Mouse (Mus musculus) layer of hippocampus, adult 8-10 months (tissue): ENCODE results near the gene Sbno2. TPM values are rescaled to one million over a fixed set of nuclear protein-coding genes. Genes with fewer than 3 reads are reported as not detected.
"Not testable (repeated sequence)": the region's sequence is repeated elsewhere in the genome, so short reads cannot be mapped to it uniquely, and the experiment has no call there.

Experiments used
- DNase-seq, 2 experiments: peaks; one replicate each; pipeline ENCODE4 v3.0.0; 2022; ENCODE audit warnings: low spot score in 2 of 2
- total RNA-seq, 4 experiments: library from RNA; stranded (reverse); gene quantifications; 2 replicates each; pipeline ENCODE4 v1.2.4; 2022

Sbno2 gene
- total RNA-seq, 4 experiments from 2014 or later = 19.9 to 52.8 (median 29.8) TPM

DNA sequence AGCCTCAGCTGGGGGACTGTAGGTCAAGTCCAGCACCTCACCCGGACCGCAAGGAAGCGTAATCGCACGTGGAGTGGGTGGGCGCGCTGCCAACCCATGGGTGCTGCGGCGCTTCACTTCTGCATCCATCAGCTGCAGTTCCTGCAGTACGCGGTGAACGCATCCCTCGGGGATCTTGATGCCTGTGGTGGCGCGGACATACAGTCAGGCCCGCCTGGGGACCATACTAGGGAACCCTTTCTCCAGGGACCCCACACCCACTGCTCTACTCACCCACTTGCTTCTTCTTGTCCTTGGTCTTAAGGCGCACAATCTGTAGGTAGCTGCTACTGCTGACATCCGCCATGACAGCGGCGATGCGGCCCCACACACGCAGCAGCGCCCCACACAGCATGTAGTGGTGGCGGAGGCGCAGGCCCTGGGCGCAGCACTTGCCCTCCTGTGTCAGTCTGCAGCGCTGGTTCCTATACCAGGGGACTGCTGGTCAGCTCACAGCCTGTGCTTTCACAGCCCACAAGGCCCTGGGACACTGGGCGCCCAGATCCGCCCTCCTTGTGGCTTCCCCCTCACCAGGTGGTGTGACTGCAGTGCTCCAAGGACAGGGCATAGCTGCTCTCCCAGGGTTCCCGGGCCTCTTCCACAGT, 47.6 kb downstream of the Sbno2 start:
- no peak for DNase-seq

DNA sequence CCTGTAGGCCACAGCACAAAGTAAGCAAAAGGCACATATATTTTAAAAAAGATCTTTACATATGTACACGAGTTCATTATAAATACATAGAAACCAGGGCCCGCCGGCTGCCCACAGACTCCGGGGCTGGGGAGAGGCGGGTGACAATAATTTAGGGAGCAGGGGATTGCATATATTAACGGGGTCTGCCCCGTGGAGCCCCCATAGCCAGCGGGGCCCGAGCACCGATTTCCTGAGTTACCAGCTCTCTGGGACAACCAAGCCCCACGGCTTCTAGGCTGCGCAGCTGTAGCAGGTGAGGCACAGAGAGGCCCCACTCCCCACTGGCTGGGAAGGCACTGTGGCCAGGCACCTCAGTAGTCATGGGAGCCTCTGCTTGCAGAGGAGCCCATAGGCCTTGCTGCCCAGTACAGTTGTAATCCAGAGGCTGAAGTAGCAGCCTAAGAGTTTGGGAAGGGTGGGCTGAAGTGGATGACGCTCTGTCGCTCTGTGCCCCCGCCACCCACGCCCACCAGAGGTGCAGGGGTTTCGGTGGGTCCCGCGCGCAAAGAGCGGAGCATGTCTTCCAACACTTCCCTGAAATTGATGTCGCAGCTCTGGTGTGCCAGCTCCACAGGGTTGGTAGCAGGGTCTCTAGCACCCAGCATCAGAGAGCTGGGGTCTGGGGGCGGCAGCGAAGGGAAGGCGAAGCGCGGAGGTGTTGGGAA, 48.2 kb downstream of the Sbno2 start:
- DNase-seq = no peak

DNA sequence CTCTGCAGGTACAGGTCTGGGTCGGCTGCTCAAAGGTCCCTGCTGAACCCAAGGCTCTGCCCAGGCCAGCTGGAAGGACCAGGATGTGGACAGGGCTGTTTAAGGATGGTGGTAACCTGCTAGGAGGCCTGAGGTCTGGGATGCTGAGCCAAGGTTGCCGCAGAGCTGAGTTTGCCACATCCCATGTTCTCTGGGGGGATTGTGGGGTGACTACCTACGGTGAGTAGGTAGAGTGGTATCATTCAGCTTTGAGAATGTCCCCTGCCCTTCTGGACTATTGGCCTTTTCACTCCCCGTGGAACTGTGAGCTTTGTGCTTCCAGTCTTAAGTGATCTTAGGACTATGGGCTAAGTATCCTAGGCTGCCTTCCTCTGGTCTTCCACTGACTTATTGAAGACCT, 48.9 kb downstream of the Sbno2 start:
- DNase-seq = no peak

DNA sequence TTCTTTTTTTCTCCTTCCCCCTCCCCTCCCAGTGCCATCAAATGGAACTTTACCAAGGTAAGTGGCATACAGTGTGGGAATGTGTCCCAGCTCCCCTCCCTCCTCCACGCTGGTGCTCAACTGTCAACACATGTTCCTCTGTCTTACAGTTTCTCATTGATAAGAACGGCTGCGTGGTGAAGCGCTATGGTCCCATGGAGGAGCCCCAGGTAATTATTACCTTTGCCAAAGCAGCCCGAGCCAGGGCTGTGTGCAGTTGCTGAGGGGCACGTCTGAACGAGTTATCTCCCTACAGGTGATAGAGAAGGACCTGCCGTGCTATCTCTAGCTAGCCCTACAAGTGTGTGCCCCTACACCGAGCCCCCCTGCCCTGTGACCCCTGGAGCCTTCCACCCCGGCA, 49.5 kb downstream of the Sbno2 start:
- DNase-seq = no peak

DNA sequence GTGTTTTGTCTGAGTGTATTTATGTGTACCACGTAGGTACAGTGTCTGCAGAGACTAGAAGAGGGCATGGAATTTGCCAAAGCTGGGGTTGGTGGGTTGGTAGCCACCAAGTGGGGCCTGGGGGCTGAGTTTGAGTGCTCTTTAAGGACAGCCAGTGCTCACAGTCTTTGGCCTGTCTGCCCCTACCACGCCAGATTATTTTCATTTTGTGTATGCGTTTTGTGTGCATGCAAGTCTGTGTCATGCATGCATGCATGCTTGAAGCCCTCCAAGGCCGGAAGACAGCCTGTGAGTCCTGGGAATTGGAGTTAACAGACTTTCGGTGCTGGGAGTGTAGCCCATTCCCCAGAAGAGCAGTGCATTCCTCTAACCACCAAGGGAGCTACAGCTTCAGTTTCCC, 50.0 kb downstream of the Sbno2 start:
- no peak for DNase-seq

DNA sequence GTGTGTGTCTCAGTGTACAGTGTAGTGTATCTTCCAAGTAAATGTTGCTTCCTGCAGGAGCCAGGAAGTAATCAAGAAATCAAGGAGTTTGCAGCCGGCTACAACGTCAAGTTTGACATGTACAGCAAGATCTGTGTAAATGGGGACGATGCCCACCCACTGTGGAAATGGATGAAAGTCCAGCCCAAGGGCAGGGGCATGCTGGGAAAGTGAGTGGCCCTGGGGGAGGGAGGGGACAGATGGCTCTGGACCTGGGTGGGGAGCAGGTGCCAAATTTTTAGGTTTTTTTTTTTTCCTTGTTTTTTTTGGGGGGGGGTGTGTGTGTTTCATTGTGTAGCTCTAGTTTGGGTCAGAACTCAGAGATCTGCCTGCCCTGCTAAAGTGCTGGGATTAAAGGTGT, 50.5 kb downstream of the Sbno2 start:
- not testable (repeated sequence) for DNase-seq

DNA sequence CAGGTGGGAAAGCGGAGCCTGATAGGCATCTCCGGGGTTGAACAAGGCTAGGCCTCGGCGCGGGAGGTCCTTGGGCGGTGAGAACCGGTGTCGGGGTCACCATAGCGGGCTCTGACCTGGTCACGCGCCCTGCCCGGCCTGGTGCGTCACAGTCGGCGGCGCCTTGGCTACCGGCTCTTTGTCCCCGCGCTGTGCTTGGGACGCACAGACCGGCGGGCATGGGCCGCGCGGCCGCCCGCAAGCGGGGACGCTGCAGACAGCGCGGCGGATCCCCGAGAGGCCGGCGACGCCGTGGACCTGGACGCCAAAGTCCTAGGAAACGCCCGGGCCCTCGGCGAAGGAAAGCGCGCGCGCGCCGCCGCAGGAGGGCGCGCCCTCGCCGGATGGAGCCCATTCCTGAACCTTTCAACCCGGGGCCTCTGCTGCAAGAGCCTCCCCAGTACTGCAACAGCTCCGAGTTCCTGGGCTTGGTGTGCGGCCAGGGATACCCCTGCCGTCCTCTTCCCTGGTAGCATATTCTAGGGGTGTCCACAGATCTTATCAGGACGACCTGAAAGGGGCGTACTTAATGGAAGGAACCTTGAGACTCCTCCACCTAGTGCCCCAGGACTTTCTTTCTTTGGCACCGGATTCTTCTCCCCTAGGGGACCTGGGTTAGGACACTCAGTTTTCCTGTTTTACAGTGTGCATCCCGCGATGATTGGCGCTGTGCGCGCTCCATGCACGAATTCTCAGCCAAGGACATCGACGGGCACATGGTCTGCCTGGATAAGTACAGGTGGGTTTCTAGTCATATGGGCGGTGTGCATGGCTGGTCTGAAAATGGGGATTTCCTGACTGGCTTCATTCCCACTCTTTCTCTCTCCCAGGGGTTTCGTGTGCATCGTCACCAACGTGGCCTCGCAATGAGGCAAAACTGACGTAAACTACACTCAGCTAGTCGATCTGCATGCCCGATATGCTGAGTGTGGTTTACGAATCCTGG, 51.2 kb downstream of the Sbno2 start:
- peak in 1 of 2 experiments; percentile 46 for DNase-seq

DNA sequence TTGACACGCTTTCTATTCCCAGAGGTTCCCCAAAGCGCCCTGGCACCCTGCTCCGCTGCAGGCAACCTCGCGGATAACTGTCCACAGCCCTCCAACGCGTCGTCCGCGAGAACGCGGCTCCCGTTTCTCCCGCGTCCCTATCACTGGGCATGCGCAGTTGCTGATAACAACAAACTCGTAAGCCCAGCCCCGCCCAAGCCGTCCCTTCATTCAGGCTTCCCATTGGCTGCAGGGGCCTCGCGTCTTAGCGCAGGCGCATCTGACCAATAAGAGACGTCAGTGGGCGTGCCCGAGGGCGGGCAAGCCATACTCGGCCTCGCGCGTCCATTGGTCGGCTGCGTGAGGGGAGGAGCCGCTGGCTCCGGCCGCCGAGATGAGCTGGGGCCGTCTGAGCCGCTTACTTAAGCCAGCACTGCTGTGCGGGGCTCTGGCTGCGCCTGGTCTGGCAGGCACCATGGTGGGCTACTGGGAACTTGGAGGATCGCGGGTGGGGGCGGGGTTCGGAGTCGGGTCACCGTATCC, 52.1 kb downstream of the Sbno2 start:
- DNase-seq = peak; percentile 100

DNA sequence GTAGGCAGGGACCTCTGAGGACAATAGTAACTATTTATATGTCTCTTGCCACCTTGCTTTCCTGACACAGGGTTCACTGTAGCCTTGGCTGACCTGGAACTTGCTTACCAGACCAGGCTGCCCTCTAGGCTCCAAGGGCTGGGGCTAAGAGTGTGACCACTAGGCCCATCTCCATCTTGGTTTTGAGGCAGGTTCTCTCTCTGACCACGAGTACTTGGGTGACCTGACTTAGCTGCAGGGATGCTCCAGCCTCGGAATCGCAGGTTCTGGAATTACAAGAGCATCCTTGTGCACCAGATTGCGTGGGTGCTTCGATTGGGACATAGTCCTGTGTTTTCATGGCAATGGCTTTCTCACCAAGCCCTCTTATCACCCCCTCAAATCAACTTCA, 53.0 kb downstream of the Sbno2 start:
- DNase-seq = no peak

DNA sequence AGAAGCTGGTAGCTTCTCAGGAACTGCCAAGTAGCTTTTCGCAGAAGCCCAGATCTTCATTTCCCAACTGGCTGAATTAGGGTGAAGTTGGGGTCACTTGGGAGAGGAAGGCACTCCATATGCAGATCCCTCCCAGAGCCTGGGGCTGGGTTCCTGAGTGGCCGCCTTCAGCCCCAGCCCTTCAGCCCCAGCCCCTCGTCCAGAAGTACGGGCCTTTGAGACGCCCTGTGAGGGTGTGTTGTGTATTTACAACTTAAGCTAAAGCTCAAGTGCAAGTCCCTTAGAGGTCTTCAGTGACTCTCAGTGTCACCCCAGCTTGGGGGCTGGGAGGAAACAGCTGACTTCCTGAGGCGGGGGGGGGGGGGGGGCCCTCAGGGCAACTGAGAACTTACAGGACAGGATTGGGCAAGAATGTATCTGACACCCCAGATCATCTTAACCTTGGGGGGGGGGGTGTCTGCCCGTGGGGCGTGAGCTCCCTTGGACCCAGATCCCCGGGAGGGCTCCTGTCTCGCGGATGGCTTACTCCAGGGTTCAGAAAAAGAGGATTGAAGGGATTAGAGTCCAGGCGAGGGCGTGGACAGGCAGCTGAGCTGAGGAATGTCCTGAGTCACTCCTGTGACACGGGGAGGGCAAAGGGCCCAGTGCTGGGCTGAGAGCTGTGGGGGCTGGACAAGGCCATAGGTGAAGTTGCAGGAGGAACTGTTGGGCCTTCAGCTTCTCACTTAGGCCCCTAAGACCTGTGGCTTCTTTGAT, 53.6 kb downstream of the Sbno2 start:
- no peak for DNase-seq

DNA sequence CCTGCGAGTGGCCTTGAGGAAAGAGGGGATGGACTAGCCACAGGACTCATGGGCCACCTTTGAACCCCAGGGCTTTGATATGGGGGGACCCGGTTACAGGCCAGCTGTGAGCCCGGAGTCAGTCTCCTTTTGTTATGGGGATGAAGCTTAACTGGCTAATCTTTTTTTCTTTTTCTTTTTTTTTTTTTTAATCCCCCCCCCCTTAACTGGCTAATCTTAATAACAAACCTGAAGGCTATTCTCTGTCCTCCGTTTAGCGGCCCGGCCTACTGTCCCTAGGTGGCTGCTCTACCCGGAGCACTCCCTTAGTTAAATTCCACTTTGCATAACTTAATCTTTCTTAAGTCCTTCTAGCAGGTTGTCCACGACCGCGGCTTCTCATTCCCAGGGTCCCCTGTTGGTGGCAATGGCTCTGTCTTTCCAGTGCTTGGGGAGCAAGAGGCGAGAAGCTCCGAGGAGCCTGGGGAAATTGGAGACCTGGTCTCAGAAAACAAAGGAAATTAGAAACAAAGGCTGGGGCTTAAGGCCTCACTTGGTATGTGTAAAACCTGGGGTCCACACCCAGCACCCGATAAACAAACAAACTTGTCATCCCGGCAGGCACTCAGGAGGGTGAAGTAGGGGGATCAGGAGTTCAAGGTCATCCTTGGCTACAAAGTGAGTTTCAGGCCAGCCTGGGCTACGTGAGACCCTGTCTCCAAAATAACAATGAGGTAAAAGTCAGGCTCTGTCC, 54.3 kb downstream of the Sbno2 start:
- no peak for DNase-seq

DNA sequence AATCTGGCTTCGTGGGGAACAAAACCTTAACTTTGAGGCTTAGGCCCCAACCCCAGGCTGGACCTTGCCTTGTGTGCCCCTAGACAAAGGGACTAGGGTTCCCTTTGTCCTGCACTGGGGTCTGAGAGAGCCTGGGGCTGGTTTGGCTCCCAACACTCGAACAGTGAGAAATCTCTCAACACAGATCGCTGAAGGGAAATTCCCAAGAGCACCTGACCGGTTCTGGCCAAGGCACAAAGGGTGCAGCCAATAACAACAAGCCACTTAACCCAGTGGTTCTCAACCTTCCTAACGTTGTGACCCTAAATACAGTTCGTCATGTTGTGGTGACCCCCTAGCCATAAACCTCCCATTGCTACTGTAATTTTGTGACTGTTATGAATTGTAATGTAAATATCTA, 55.1 kb downstream of the Sbno2 start:
- no peak for DNase-seq

DNA sequence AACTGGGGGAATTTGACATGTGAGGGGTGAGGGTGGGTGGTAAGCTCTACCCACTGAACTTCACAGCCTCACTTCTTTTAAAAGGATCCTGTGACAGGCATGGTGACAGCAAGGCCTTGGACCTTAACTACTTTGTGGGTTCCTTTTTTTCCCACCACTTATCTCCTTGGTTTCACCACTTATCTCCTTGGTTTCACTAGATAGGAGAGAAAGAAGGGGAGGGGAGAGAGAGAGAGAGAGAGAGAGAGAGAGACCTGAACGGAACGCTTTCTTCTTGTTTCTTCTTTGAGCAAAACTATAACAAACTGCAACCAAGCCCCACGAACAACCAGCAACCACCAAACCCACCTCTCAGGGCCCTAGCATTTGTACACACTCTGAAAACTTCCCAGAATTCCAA, 56.5 kb downstream of the Sbno2 start:
- no peak for DNase-seq

DNA sequence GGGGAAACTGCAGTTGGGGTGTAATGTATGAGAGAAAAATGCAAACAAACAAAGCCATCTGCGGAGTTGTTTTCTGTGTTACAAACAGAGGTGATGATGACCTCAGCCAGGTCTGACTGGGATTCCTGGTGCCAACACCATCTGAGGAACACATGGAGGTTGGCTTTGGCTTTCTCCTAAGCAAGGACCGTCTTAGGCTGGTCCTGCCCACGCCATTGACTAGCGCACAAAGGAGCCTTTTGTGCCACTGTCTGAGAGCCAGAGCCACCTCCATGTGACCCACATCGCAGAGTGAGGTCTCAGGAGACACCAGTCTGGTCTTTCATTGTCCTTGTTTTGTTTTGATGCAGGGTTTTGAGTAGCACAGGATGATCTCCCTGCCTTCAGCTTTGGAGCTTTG, 57.0 kb downstream of the Sbno2 start:
- no peak for DNase-seq

DNA sequence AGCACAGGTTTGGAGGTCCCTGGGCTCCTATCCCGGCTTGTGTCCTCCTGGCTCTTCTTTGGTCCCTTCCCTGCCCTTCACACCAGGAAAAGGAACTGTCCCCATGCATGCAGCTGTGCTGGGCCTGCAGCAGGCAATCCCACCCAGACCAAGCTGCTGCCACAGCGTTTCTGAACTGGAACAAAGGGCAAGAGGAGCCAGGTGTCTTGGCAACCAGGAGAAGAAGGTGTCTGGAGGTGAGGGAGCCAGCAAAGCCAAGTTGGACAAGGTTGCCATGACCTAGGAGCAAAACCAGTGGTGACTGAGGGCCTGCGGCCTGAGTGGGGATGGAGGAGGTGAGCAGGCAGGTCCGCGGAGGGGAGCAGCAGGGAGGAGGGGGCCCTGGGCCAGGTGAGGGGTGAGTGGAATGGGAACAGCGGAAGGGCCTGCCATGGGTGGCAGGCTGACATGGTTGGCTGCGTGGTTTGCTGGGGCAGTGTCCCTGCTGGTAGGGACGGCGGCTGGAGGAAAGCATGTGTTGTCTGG, 58.3 kb downstream of the Sbno2 start, which contains the start of gene Gpx4:
Gpx4 (plus strand) TSS at position 126 of the 525 bp plus-strand sequence.
- DNase-seq = no peak

DNA sequence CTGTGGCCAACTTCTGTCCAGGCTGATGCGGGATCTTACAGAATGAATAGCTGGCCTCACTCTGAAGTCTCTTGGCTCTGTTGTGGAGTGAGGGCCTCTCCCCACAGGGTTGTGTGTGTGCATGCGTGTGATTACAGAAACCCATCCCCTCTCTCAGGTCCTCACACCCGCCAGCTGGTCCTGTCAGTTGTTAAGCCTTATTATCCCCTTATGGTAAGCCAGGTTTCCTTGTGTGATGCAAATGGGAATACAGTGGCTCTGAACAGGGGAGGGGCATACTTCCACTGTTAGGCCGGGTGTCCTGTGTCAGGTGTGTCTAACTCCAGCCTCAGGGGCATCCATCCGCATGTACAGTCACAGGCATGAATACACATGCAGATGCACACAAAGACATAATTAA, 59.6 kb downstream of the Sbno2 start:
- no peak for DNase-seq

DNA sequence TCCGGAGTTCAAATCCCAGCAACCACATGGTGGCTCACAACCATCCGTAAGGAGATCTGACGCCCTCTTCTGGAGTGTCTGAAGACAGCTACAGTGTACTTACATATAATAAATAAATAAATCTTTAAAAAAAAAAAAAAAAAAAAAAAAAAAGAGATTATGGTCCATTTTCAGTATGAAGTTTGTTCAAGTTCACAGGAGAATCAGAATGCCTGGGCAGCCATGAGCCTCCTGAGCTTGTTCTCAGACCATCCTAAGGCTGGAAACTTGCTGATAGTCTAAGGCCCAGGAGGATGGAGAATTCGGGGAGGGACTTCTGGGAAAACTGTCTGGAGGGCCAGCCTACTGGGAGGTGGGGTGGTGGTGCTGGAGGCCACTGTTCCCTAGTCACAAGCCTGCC, 60.0 kb downstream of the Sbno2 start:
- DNase-seq = not testable (repeated sequence)

DNA sequence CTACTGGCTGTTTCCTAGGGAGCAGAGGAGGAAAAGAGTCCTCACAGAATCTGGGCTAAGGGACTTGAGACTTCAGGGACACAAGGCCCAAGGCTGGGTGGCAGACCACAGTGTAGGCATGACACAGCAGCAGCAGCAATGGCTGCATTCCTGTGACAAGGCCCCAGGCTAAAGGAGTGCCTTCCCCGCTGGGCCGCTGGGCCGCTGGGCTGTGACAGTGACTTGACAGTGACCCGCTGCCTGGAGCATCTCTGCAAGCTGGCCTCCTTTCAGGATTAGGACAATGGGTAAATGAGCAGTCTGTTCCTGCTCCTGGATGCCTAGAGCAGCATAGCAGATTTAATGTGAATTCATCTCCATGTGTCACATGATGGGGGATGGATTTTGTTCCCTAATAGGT, 61.3 kb downstream of the Sbno2 start:
- no peak for DNase-seq

DNA sequence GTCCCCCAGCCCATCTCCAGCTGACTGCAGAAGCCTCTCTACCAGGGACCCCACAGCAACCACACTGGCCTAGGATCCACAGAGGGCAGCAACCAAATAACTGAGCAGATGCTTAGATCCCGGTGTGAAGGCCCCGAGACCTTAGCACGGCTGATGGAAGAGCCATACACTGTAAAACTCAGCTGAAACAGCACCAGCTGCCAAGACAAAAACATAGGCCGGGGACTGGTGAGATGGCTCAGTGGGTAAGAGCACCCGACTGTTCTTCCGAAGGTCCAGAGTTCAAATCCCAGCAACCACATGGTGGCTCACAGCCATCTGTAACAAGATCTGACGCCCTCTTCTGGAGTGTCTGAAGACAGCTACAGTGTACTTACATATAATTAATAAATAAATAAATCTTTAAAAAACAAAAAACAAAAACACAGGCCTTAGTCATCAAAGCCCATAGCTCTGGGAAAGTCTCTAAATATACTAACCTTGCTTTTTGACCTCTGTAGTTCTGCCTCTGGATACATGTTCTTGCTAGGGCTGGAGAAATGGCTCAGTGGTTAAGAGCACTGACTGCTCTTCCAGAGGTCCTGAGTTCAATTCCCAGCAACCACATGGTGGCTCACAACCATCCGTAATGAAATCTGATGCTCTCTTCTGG, 63.8 kb downstream of the Sbno2 start:
- not testable (repeated sequence) for DNase-seq

DNA sequence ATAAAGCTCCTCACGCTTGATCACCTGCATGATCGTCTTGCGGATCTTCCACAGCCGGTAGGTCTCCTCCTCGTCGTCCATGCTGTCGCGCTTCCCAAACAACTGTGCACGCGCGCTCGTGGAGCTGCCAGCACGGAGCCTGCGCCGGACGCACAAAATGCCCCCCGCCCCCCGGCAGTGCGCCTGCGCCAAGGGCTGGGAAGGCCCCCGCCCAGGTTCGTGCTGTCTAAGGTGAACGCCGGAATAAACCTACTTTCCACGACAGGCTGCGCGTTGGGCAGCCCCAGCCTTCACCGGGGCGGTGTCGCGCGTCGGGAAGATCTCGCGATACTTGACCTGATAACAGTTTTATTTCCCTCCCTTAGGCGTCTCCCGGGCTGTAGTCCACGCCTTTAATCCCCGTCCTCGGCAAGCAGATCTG, 65.8 kb downstream of the Sbno2 start, which contains the start of gene Polr2e:
Polr2e (minus strand) TSS at position 237 of the 421 bp plus-strand sequence.
- DNase-seq = peak; percentile 98
